Comparison of ENCODE assay signal across 25 mouse cellular contexts in genomic region chrX:19246777-19247619, GRCm38 (mm10).
DNase-seq lines count a peak whose midpoint lies in the region; ATAC-seq and TF ChIP-seq lines count a peak whose summit lies in the region.
"Had no signal": no experiment of that assay in that cellular context is flagged by ENCODE, and none has a peak within 500 bp of the region (broad histone marks: within the 10 kb centered on the region; RNA-seq: fewer than 3 reads in every experiment).

No protein-coding gene starts in this region.

- no peak overlapping the region for H3K4me3 ChIP-seq in liver, embryonic 13.5 days (replicated peaks)
- H3K4me3 ChIP-seq in liver, embryonic 11.5 days (ENCODE audit: low read depth, low read length): no peak overlapping the region
- H3K4me3 ChIP-seq in liver, embryonic 14.5 days (ENCODE audit: insufficient read depth in 1 of 2, low read depth in 2 of 2, low read length in 2 of 2): no peak overlapping the region
- H3K4me3 ChIP-seq in neural tube, embryonic 15.5 days (replicated peaks): no peak overlapping the region
- H3K4me3 ChIP-seq: embryonic facial prominence, embryonic 12.5 days; embryonic facial prominence, embryonic 15.5 days; erythroblast, embryonic 14.5 days; forebrain, embryonic 10.5 days; forebrain, embryonic 13.5 days; hindbrain, embryonic 12.5 days; hindbrain, embryonic 15.5 days had no signal

- H3K4me2 ChIP-seq in liver, embryonic 13.5 days: no peak overlapping the region
- H3K4me2 ChIP-seq in liver, embryonic 11.5 days: no peak overlapping the region
- no peak overlapping the region for H3K4me2 ChIP-seq in liver, embryonic 14.5 days (ENCODE audit: low read depth)
- no peak overlapping the region for H3K4me2 ChIP-seq in neural tube, embryonic 15.5 days
- H3K4me2 ChIP-seq: embryonic facial prominence, embryonic 12.5 days; embryonic facial prominence, embryonic 15.5 days; forebrain, embryonic 13.5 days; heart, embryonic 11.5 days; hindbrain, embryonic 12.5 days; hindbrain, embryonic 15.5 days had no signal

- H3K9ac ChIP-seq in liver, embryonic 13.5 days: no peak overlapping the region
- H3K9ac ChIP-seq in liver, embryonic 11.5 days (ENCODE audit: low read depth, low read length): no peak overlapping the region
- H3K9ac ChIP-seq in liver, embryonic 14.5 days (replicated peaks): no peak overlapping the region
- no peak overlapping the region for H3K9ac ChIP-seq in neural tube, embryonic 15.5 days (replicated peaks)
- H3K9ac ChIP-seq: embryonic facial prominence, embryonic 12.5 days; embryonic facial prominence, embryonic 15.5 days; forebrain, embryonic 13.5 days; hindbrain, embryonic 12.5 days; hindbrain, embryonic 15.5 days had no signal

- 51% methylated on average over 2 of the region's 2 CpGs for WGBS in liver, embryonic 13.5 days (ENCODE audit: insufficient replicate concordance)
- 73% methylated on average over 2 of the region's 2 CpGs for WGBS in liver, embryonic 11.5 days
- 40% methylated on average over 2 of the region's 2 CpGs for WGBS in liver, embryonic 14.5 days (ENCODE audit: insufficient replicate concordance)
- 90% methylated on average over 2 of the region's 2 CpGs for WGBS in neural tube, embryonic 15.5 days

- no peaks in the 10 kb centered on the region for H3K4me1 ChIP-seq in liver, embryonic 13.5 days (replicated peaks)
- no peaks in the 10 kb centered on the region for H3K4me1 ChIP-seq in liver, embryonic 11.5 days (replicated peaks; ENCODE audit: control insufficient read depth, insufficient read depth, low read length)
- no peaks in the 10 kb centered on the region for H3K4me1 ChIP-seq in liver, embryonic 14.5 days (replicated peaks; ENCODE audit: control insufficient read depth in 2 of 2, insufficient read depth in 2 of 2, low read length in 1 of 2)
- H3K4me1 ChIP-seq in neural tube, embryonic 15.5 days: no peaks in the 10 kb centered on the region
- H3K4me1 ChIP-seq: embryonic facial prominence, embryonic 12.5 days; embryonic facial prominence, embryonic 15.5 days; forebrain, embryonic 10.5 days; forebrain, embryonic 13.5 days; hindbrain, embryonic 12.5 days; hindbrain, embryonic 15.5 days had no signal

- no peak for TF ChIP-seq EP300 in liver, embryonic 14.5 days (IDR thresholded peaks at IDR 0.05; ENCODE audit: low read depth)

- no peak for DNase-seq in liver, embryonic 13.5 days
- no peak for DNase-seq in liver, embryonic 11.5 days (ENCODE audit: low spot score)
- DNase-seq in liver, embryonic 14.5 days (ENCODE audit: low read depth in 3 of 3, low spot score in 3 of 3): no peak
- DNase-seq in gastrocnemius, adult 8-10 months (ENCODE audit: low spot score in 2 of 2): no peak
- no peak for DNase-seq in ovary, adult 18-20 months (ENCODE audit: low spot score)
- DNase-seq: adrenal gland, postnatal 10 days; adrenal gland, postnatal 36 days; cerebellum, adult 18-20 months; cerebellum, adult 9-10 months; cerebellum, postnatal 25 days; gastrocnemius, postnatal 14 days; heart, adult 11 months had no signal

- H3K9me3 ChIP-seq in liver, embryonic 13.5 days (replicated peaks): no peaks in the 10 kb centered on the region
- no peaks in the 10 kb centered on the region for H3K9me3 ChIP-seq in liver, embryonic 11.5 days (ENCODE audit: control insufficient read depth, low read length)
- H3K9me3 ChIP-seq in liver, embryonic 14.5 days (ENCODE audit: control insufficient read depth, low read length): no peaks in the 10 kb centered on the region
- no peaks in the 10 kb centered on the region for H3K9me3 ChIP-seq in neural tube, embryonic 15.5 days (replicated peaks)
- H3K9me3 ChIP-seq: embryonic facial prominence, embryonic 12.5 days; embryonic facial prominence, embryonic 15.5 days; forebrain, embryonic 10.5 days; forebrain, embryonic 13.5 days; hindbrain, embryonic 12.5 days; hindbrain, embryonic 15.5 days had no signal

- no peak overlapping the region for H3K27ac ChIP-seq in liver, embryonic 13.5 days
- no peak overlapping the region for H3K27ac ChIP-seq in liver, embryonic 11.5 days (ENCODE audit: low read depth, low read length)
- H3K27ac ChIP-seq in liver, embryonic 14.5 days: no peak overlapping the region
- H3K27ac ChIP-seq in neural tube, embryonic 15.5 days (replicated peaks): no peak overlapping the region
- H3K27ac ChIP-seq: embryonic facial prominence, embryonic 12.5 days; embryonic facial prominence, embryonic 15.5 days; forebrain, embryonic 10.5 days; forebrain, embryonic 13.5 days; hindbrain, embryonic 12.5 days; hindbrain, embryonic 15.5 days had no signal

- no peak for TF ChIP-seq CTCF in liver, embryonic 14.5 days (IDR thresholded peaks at IDR 0.05; ENCODE audit: low read depth)

- peak; percentile 60 for ATAC-seq in liver, embryonic 13.5 days (ENCODE audit: low read depth)
- no peak for ATAC-seq in liver, embryonic 11.5 days (replicated peaks; ENCODE audit: low FRiP score)
- ATAC-seq in liver, embryonic 14.5 days (ENCODE audit: insufficient read depth): peak; percentile 60; the same call in 1 of the 2 replicates
- ATAC-seq in megakaryocyte progenitor cell, adult 5-6 weeks (replicated peaks; ENCODE audit: poor library complexity): peak; percentile 17; the same call in 1 of the 2 replicates
- ATAC-seq in neural tube, embryonic 15.5 days (ENCODE audit: low FRiP score): no peak
- ATAC-seq: activated CD4-positive, CD25-positive, alpha-beta regulatory T cell, adult 4 months; CD4-positive, CD25-positive, alpha-beta regulatory T cell, adult 4 months; forebrain, embryonic 13.5 days; forebrain, embryonic 16.5 days had no signal

- no peaks in the 10 kb centered on the region for H3K36me3 ChIP-seq in liver, embryonic 13.5 days
- no peaks in the 10 kb centered on the region for H3K36me3 ChIP-seq in liver, embryonic 11.5 days (ENCODE audit: control insufficient read depth, insufficient read depth, low read length)
- no peaks in the 10 kb centered on the region for H3K36me3 ChIP-seq in liver, embryonic 14.5 days (replicated peaks; ENCODE audit: control insufficient read depth, insufficient read depth, low read depth)
- no peaks in the 10 kb centered on the region for H3K36me3 ChIP-seq in neural tube, embryonic 15.5 days
- H3K36me3 ChIP-seq: embryonic facial prominence, embryonic 12.5 days; embryonic facial prominence, embryonic 15.5 days; forebrain, embryonic 10.5 days; hindbrain, embryonic 12.5 days; hindbrain, embryonic 15.5 days had no signal

- H3K27me3 ChIP-seq in liver, embryonic 13.5 days: no peaks in the 10 kb centered on the region
- no peaks in the 10 kb centered on the region for H3K27me3 ChIP-seq in liver, embryonic 11.5 days (replicated peaks; ENCODE audit: control insufficient read depth, insufficient read depth, low read length)
- H3K27me3 ChIP-seq in liver, embryonic 14.5 days (ENCODE audit: control insufficient read depth, insufficient read depth, low read length): no peaks in the 10 kb centered on the region
- H3K27me3 ChIP-seq in neural tube, embryonic 15.5 days (replicated peaks): no peaks in the 10 kb centered on the region
- H3K27me3 ChIP-seq: embryonic facial prominence, embryonic 12.5 days; embryonic facial prominence, embryonic 15.5 days; forebrain, embryonic 13.5 days; hindbrain, embryonic 12.5 days; hindbrain, embryonic 15.5 days had no signal

Comparison
In these comparisons a context has a peak if more than half of its experiments do, and no peak if none do; other contexts are left out.
1. ATAC-seq: peak in liver, embryonic 13.5 days (single experiment), liver, embryonic 14.5 days (single experiment) and megakaryocyte progenitor cell, adult 5-6 weeks (single experiment); none in liver, embryonic 11.5 days (single experiment) and neural tube, embryonic 15.5 days (single experiment).